Mouse (Mus musculus) gastrocnemius, postnatal 36 days (tissue): ENCODE measurements around the gene Wdr43. TPM values are rescaled to one million over a fixed set of nuclear protein-coding genes. Genes with fewer than 3 reads are reported as not detected.

ENCODE experiments used
- DNase-seq, 2 experiments: peaks; one replicate each; pipeline ENCODE4 v3.0.0; 2022
- intact Hi-C: fragments of 180-260 bp; cut with DNase I; formaldehyde crosslinking; loops from one replicate; pipeline ENCODE4 v1.15.1; 2025
- total RNA-seq, 2 experiments: library from RNA; stranded (reverse); gene quantifications; 2 replicates each; pipeline ENCODE4 v1.2.3; 2021

The Wdr43 gene
- total RNA-seq, 2 experiments from 2014 or later = 20.3 to 31.9 TPM

DNA sequence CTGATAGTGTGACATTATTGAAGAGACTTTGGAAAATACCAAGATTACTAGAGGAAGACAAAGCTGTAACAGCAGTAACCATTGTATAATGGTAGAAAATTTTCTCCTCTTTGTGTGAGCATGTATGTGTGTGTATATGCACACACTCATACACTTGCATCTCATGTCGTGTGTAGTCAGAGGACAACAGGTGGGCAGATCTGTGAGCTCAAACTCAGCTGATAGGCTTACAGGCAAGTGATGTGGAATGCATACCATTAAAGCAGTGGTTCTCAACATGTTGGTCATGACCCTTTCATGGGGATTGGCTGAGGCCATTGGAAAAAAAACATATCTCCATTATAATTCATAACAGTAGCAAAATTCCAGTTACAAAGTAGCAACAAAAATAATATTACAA lies 44.7 kb downstream of the Wdr43 start:
- DNase-seq = no peak
- intact Hi-C loops = loop anchor here (10.0 kb wide), 2 partner anchors 864 to 1124 kb away; no protein-coding TSS in a partner anchor

DNA sequence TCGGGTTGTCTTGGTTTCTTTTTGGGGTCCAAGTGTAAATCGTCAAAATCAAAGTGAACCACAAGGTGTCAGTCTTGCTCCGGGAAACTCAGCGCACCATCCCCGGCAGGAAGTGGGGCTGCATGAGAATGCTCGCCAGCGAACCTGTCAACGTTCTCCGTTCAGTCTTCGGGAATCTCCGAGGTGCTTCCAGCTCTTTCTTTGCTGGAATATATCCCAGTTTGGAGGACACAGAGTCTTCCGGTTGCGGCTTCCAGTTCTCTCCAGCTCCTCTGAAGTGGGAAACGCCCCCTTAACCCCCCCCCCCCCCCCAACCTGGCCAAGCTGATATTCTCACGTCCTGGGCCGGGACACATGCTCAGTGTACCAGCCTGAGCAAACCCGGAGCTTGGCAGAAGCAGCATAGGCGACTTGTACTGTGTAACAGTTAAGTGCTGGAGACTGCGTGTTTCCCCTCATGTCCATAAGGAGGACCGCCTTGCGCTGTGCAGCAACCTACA lies 47.1 kb downstream of the Wdr43 start:
- intact Hi-C loops = loop anchor here (1.0 to 10.0 kb wide), 3 partner anchors 212 to 1122 kb away; no protein-coding TSS in a partner anchor
- DNase-seq = peak; percentile 50 to 54

DNA sequence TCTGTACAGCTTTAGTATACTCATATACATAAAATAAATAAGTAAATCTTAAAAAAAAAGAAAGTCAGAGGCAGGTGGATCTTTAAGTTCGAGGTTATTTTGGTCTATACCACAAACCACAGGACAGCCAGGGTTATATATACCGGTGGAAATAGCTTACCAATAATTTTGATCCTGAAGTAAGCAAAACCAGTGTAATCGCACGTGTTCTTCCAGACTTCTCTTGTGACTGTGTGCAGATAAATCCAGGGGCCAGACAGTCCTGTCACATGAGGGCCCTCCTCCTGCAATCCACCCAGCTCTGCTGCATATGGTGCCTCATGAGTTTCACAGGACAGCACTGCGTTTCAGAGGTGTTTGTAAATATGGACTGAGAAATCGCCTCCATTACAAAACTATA lies 47.8 kb downstream of the Wdr43 start:
- no peak for DNase-seq
- intact Hi-C loops = loop anchor here (10.0 kb wide), 2 partner anchors 861 to 1121 kb away; no protein-coding TSS in a partner anchor

DNA sequence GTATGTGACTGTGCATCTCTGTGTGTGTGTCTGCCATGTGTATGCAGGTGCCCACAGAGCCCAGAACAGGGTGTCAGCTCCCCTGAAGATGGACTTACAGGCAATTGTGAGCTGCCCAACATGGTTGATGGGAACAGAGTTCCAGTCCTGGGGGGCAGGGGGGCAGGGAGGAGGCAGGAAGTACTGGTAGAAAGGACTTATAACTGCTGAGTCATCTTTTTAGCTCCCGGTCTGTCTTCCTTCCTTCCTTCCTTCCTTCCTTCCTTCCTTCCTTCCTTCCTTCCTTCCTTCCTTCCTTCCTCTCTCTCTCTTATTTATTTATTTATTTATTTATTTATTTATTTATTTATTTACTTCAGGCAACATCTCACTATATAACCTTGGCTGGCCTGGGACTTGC lies 48.5 kb downstream of the Wdr43 start:
- DNase-seq = no peak
- intact Hi-C loops = loop anchor here (10.0 kb wide), 2 partner anchors 861 to 1121 kb away; no protein-coding TSS in a partner anchor

DNA sequence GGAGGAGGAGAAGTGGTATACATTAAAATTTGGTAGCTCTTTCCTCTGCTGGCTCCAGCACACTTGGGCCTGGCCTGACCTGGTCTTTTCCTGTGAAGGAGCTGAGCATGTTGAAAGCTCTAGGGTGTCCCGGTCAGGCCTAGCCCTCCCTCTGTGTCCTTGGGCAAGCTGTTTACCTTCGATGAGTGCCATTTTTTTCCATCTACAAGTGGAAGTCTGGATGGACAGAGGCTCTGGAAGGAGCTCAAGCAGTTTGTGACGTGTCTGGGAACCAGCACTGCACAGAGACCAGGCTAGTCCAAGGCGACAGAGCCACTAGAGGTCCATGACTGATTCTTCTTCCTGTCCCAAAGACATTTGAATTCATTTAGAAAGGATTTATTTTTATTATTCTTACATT lies 49.5 kb downstream of the Wdr43 start:
- intact Hi-C loops = loop anchor here (5.0 to 10.0 kb wide), 3 partner anchors 127 to 1120 kb away; no protein-coding TSS in a partner anchor
- DNase-seq = no peak

DNA sequence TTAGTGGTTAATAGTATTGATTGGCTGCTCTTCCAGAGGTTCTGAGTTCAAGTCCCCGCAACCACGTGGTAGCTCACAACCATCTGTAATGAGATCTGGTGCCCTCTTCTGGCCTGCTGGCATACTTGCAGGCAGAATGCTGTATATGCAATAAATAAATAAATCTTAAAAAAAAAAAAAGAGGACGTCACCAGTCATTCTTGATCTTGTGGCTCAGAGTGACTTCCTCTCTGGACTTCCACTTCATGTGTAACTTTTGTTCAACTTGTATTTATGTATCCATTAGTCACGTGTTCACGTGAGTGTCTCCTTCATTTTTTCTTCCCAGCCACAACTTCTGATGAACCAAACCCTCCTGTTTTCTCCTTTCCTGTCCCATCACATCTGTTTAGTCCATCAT lies 53.8 kb downstream of the Wdr43 start:
- DNase-seq = no peak
- intact Hi-C loops = loop anchor here (5.0 to 10.0 kb wide), 3 partner anchors 123 to 1115 kb away; no protein-coding TSS in a partner anchor

DNA sequence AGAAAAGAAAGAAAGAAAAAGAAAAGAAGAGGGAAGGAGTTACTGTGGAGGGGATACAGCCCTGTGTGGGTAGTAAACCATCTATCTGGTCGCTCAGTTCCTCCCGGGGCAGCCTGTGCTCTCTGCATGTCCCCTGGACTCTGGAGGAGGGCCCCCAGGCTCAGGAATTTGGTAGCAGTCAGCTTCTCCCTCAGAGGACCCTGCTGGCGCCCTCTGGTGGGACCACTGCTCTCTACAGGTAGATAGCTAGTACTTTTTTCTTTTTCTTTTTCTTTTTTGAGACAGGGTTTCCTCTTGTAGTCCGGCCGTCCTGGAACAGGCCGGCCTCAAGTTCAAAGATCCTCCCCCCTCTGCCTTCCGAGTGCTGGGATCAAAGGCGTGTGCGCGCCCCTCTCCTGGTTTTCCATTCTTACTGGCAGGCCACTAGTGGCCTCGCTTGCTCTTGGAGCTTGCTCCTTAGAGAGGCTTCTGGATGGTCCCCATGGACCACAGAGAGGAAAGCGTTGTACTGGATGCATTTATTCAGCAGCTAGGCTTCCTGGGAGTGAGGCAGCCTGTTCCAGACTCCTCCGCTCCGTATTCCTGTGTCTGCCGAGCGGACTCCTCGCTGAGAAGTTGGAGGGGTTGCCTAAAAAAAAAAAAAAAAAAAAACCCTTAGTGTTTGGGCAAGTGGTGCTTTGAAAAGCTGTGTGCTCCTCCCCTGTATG lies 56.3 kb downstream of the Wdr43 start:
- DNase-seq = peak in 1 of 2 experiments; percentile 19
- intact Hi-C loops = no loop called here

DNA sequence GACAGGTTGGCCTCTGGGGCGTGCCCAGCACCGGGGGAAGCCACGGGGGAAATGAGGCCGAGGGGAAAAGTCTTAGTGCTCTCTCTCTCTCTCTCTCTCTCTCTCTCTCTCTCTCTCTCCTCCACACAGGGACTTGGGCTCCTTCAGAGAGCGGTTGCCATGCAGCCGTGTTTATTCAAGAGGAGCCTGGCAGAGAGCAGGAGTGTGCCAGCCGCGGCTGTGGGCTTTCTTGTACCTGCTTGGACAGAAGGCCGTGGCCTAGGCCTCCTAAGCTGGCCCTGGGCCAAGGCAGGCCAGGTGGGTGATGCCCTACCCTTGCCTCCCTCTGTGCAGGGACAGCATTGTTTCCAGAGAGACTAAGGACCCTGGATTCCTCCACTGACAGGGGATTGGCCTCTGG lies 57.4 kb downstream of the Wdr43 start, which contains the start of gene Togaram2:
Togaram2 (plus strand) TSS at position 170 of the 400 bp plus-strand sequence.
- intact Hi-C loops = no loop called here
- no peak for DNase-seq

DNA sequence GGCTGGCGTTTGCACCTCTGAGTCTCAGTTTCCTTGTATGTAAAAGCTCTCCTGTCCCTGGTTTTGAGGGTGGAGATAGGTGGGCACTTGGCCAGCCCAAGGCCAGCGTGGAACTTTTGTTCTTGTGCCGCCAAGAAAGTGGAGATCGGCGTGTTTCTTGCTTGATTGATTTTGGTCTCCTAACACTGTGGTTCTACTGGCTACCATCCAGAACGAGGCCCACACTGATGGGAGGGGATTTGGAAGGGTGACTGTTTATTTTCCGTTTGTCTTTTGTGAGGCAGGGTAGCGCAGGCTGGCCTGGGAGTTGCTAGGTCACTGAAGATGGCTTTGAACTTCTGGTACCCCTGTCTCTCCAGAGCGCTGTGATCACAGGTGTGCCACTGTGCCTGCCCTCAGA lies 58.2 kb downstream of the Wdr43 start:
- no peak for DNase-seq
- intact Hi-C loops = no loop called here

DNA sequence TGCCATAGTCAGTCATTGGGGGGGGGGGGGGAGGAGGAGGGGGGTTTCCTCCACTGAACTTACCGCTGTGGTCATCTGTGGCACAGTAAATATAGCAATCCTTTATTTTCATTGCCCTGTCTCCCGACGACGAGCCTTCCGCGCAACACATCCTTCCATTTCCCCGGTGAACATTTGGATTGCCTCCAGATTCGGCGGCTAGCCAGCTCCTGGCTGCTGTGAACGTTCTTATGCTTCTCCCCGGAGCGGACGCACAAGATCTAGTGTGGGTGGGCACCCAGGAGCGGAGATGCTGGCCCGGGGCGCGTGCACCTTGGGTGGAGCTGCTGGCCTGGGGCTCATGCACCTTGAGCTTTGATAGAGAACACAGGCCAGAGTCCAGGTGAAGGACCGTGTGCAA lies 59.2 kb downstream of the Wdr43 start:
- intact Hi-C loops = no loop called here
- no peak for DNase-seq

DNA sequence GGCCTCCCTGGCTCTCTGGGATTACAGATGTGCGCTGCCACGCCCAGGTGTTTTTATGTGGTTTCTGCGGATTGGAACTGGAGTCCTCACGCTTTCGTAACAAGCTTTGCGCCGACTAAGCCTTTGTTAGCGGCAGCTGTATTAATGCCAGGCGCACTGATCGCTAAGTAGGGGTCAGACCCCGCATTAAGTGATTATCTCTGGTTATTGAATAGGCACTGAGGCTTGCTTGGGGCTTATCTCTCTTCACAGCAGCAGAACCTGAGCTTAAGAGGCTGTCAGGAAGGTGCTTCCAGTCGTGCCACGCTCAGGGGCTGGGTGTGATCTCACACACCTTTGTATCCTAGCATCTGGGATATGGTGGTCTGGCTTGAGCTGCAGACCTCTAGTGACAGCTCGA lies 66.0 kb downstream of the Wdr43 start:
- DNase-seq = no peak
- intact Hi-C loops = no loop called here

DNA sequence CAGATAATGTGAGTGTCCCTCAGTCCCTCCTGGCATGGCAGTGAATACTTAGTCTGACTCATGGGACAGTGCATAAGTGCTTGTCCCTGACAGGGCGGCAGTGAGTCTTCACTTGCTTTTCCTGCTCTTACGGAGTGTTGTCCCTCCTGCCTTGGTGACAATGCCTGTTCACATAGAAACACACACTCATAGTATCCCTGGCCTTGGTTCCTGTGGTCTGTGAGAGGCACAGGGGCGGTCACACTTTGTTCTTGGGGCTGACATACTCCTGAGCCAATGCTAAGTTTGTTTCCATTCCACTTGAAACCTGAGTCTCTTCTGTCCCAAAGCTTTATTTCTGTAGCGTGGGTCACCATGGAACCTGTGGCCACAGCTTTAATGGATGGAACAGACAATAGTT lies 66.7 kb downstream of the Wdr43 start:
- DNase-seq = no peak
- intact Hi-C loops = no loop called here

DNA sequence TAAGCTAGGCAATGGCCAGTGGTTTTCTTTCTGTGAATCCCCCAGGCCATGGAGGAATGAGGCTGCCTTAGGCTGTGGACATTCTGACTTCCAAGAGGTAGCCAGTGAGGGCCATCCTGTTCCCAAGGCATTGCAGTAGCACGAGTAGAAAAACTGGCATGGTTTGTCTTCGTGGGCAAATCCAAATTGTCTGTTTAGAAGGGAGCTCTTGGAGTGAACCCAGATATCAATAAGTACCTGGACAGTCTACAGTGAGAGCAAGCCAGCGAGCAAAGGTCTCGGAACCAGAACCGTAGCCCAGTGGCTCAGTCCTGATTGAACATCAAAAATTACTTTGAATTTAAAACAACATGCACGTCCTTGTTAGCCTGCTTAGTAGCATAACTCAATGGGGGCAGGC lies 67.6 kb downstream of the Wdr43 start:
- no peak for DNase-seq
- intact Hi-C loops = no loop called here

DNA sequence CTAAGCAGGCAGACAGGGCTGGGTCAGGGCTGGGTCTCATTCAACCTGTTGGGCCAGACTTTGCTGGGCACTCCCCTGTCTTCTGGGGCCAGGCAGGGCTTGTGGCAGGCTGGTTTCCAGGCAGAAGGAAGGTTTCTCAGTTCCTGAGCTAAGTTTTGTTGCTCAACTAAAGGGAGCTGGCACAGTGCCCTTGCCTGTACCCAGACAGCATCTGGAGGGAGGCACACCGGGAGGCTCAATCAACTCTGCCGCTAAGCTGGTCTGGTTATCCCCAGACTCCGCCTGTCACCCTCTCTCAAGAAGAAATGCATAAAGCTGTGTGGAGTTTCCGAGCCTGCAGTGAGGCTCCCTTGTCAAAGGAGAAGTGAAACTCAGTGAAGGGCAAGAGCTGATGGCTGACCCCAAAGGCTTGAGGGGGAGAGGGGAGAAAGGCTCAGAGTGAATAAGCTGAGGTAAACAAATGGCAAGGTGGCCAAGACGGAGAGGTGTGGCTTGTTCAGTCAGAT lies 68.5 kb downstream of the Wdr43 start:
- intact Hi-C loops = no loop called here
- DNase-seq = no peak

DNA sequence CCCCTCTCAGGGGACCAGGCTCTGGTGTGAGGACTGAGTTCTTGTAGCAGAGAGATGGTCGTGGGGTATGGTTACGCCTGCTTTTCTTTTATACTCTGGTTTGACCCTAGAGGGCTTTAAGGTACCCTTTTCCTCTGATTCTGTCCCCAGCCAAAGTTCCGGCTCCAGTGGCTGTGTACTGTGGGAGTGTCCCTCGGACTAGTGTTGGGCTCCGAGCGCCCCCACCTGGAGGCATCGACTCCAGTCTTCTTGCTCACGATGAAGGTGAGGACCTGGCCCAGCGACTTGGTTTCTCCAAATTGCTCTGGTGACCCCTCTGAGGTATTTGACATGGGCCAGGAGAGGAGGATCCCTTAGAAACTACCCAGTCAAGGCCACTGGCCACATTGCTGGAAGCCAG lies 71.7 kb downstream of the Wdr43 start:
- intact Hi-C loops = no loop called here
- DNase-seq = no peak

DNA sequence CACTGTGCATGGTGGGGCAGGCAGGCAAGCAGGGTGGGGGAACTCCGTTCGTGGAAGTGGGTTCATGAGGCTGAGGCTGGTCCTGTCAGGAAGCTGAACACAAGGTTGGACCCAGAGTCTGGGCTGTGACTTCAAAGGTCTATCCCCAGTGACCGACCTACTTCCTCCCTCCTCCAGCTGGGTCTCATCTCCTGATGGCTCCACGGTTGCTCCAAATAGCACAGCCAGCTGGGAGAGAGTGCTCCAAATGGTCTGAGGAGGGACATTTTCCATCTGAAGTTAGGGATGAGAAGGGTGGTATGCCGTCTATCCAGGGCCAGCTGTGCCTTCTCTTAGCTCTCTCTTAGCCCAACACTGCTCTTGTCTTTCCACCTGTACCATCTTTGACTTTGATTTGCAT lies 74.2 kb downstream of the Wdr43 start:
- DNase-seq = no peak

DNA sequence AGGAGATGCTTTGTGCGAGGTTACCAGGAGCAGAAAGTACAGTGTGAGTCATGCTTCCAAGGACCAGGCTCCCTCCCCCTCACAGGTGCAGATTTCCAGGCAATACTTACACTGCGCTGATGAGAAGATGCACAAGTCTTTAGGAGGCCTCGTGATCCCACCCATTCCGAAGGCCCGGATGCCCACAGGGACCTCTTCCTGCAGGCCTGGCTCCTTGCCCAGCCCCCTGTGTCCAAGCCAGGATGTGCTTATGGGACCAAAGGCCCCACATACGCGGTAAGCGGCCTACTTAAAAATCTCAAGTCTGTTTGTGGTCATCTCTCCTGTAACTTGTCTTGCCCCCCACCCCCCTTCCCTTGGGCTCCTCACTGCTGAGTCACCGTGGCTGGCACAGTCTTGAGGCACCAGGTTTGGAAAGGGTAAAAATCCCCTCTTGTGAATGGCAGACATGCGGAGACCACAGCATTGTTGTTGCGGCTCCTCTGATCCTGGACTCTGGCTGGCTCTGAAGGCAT lies 75.7 kb downstream of the Wdr43 start:
- DNase-seq = no peak
- intact Hi-C loops = no loop called here

More for the DNA sequence above, 74.2 kb downstream of the Wdr43 start:
- intact Hi-C loops = no loop called here

DNA sequence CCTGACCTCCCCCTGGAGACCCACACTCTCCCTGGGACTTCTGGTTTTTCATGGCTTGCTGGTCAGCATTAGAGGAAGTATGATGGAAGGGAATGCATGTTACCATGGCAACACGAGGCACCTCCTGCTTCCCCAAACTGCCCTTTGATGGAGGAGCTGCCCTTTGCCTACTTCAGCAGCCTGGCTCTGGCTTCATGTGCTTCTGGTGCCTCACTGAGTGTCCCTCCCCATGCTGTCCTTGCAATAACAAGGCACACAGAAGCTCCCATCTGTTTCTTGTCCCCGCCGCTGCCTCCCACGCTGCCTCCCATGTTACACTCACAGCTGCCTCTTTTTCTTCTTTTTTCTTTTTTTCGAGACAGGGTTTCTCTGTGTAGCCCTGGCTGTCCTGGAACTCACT lies 77.6 kb downstream of the Wdr43 start:
- no peak for DNase-seq
- intact Hi-C loops = no loop called here

DNA sequence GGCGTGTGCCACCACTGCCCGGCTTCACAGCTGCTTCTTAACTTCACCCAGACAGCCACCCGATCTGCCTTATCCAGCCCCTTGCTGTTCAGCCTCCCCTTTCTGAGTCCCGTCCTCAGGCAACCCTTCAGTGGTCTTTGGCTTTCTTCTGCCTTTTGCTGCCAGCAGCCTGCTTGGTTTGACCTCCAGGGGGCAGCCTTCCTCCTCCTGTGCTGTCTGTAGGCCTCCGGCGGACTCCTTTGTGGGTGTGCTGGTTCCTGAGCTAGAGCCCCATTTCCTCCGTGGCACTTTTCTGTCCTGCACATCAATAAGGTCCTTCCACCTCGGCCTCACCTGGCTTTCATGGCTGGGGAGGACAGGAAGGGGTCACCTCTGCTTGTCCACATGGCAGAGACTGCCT lies 78.1 kb downstream of the Wdr43 start:
- DNase-seq = no peak
- intact Hi-C loops = no loop called here

DNA sequence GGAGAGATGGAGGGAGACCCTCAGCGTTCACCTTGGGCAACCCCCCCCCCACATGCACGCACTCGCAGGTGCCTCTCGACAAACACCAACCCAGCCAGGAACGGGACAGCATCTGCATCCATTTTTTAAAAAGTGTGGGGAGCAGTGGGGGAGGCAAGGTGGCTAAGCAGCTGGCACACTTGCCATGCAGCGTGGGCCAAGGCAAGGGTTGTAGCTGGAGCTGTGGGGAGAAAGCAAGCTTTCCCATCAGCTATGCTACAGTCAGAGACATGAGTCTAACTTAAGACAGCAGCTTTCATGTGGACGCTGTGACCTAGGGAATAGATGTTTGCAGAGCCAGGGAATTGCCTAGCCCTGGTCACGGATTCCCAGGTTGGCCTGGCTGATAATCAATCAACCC lies 79.5 kb downstream of the Wdr43 start:
- intact Hi-C loops = no loop called here
- DNase-seq = no peak

DNA sequence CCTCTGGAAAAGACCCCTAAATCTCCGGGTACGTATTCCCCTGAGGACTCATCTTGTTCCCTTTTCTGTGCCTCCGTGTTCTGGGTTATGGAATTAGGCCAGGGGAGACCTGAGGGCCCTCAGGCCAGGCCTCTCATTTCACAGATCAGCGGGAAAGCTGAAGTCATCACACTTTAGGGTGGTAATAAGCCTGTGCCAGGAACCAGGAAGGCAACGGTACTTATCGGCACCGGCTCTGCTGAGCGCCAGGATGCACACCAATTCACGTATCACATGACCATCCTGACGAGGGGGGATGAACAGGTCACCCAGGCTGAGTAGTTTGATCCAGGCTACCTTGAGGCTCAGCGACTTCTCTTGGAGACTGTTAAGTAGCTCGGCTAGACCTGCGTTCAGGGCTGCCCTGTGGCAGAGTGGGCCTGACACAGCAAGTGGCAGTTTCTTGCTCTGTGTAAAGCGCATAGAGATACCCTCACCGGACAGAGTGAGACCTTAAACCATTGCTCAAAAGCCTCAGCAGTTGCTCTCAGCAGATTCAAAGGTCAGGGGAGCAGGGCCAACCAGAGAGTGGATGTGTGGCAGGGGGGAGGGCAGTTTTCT lies 80.1 kb downstream of the Wdr43 start:
- intact Hi-C loops = no loop called here

More for the DNA sequence above, 80.1 kb downstream of the Wdr43 start:
- DNase-seq = no peak
